In genomic region chr15:81399638-81400315, GRCm38 (mm10) we compare ENCODE assay signal across 8 mouse cellular contexts. TPM values are rescaled to one million over a fixed set of nuclear protein-coding genes. Genes with fewer than 3 reads are reported as not detected.
A peak's percentile ranks its signal among the peaks of the same experiment; 100 is the strongest.
DNase-seq lines count a peak whose midpoint lies in the region; ATAC-seq and TF ChIP-seq lines count a peak whose summit lies in the region.

Gene St13 (minus strand): TSS chr15:81400077.
Gene Xpnpep3 (plus strand): TSS chr15:81400138.

- peak; percentile 98 for DNase-seq in 416B (ENCODE audit: low read depth)
- peak; percentile 95 to 97 for DNase-seq in heart, adult 9 months (ENCODE audit: low spot score in 2 of 2)
- peak; percentile 94 to 97 for DNase-seq in monocyte, adult 2 months (ENCODE audit: low read depth in 1 of 2, low spot score in 2 of 2)
- DNase-seq in spleen, postnatal 36 days (ENCODE audit: low spot score in 2 of 2): peak; percentile 95 to 96

- peak within 1 kb of the TSS; percentile 85 for H3K27ac ChIP-seq in bone marrow, adult 2 months (ENCODE audit: control insufficient read depth, insufficient read depth, low read depth, low read length, poor library complexity)
- peak within 1 kb of the TSS; percentile 96 for H3K27ac ChIP-seq in embryonic facial prominence, embryonic 15.5 days (replicated peaks)
- H3K27ac ChIP-seq in kidney, embryonic 14.5 days (ENCODE audit: low read depth, low read length): peak within 1 kb of the TSS; percentile 92
- H3K27ac ChIP-seq in limb, embryonic 15.5 days: peak within 1 kb of the TSS; percentile 93

- no peaks in the 10 kb centered on the region for H3K9me3 ChIP-seq in embryonic facial prominence, embryonic 15.5 days (replicated peaks)
- H3K9me3 ChIP-seq in kidney, embryonic 14.5 days (ENCODE audit: control insufficient read depth, low read length): no peaks in the 10 kb centered on the region
- no peaks in the 10 kb centered on the region for H3K9me3 ChIP-seq in limb, embryonic 15.5 days

- peak within 1 kb of the TSS; percentile 82 for H3K4me3 ChIP-seq in bone marrow, adult 2 months (replicated peaks; ENCODE audit: control insufficient read depth, low read depth, low read length)
- peak within 1 kb of the TSS; percentile 95 for H3K4me3 ChIP-seq in embryonic facial prominence, embryonic 15.5 days (replicated peaks)
- peak within 1 kb of the TSS; percentile 73 for H3K4me3 ChIP-seq in kidney, embryonic 14.5 days (ENCODE audit: low read length)
- H3K4me3 ChIP-seq in limb, embryonic 15.5 days: peak within 1 kb of the TSS; percentile 68

- no peaks in the 10 kb centered on the region for H3K27me3 ChIP-seq in embryonic facial prominence, embryonic 15.5 days
- H3K27me3 ChIP-seq in kidney, embryonic 14.5 days (ENCODE audit: control insufficient read depth, insufficient read depth, low read length): no peaks in the 10 kb centered on the region
- no peaks in the 10 kb centered on the region for H3K27me3 ChIP-seq in limb, embryonic 15.5 days

- H3K9ac ChIP-seq in embryonic facial prominence, embryonic 15.5 days: peak within 1 kb of the TSS; percentile 97
- H3K9ac ChIP-seq in kidney, embryonic 14.5 days (ENCODE audit: low read depth, low read length): peak within 1 kb of the TSS; percentile 89
- peak within 1 kb of the TSS; percentile 66 for H3K9ac ChIP-seq in limb, embryonic 15.5 days

- H3K36me3 ChIP-seq in embryonic facial prominence, embryonic 15.5 days: no peaks in the 10 kb centered on the region
- H3K36me3 ChIP-seq in kidney, embryonic 14.5 days (ENCODE audit: control insufficient read depth, insufficient read depth, low read length): no peaks in the 10 kb centered on the region; the same call in 1 of the 2 replicates
- no peaks in the 10 kb centered on the region for H3K36me3 ChIP-seq in limb, embryonic 15.5 days

- H3K4me1 ChIP-seq in bone marrow, adult 2 months (ENCODE audit: control insufficient read depth, insufficient read depth, low read length): no peaks in the 10 kb centered on the region
- H3K4me1 ChIP-seq in embryonic facial prominence, embryonic 15.5 days: peaks cover 26% of the 10 kb centered on the region
- H3K4me1 ChIP-seq in kidney, embryonic 14.5 days (ENCODE audit: control insufficient read depth, insufficient read depth, low read length): peaks cover 14% of the 10 kb centered on the region
- peaks cover 23% of the 10 kb centered on the region for H3K4me1 ChIP-seq in limb, embryonic 15.5 days

- peak; percentile 69; the same call in 1 of the 2 replicates for TF ChIP-seq POLR2A in bone marrow, adult 2 months (IDR thresholded peaks at IDR 0.05; ENCODE audit: borderline replicate concordance, control insufficient read depth, low read depth, low read length)

- WGBS in bone marrow, adult 2 months: under 1% methylated on average over 50 of the region's 50 CpGs
- WGBS in embryonic facial prominence, embryonic 15.5 days: under 1% methylated on average over 50 of the region's 50 CpGs
- under 1% methylated on average over 49 of the region's 50 CpGs for WGBS in kidney, embryonic 14.5 days
- 0% methylated on average over 50 of the region's 50 CpGs for WGBS in limb, embryonic 15.5 days

- ATAC-seq in embryonic facial prominence, embryonic 15.5 days (ENCODE audit: insufficient number of reproducible peaks, low FRiP score, low TSS enrichment, low read depth): peak; percentile 99
- peak; percentile 99 for ATAC-seq in kidney, embryonic 14.5 days (ENCODE audit: low FRiP score, low TSS enrichment)
- peak; percentile 100 for ATAC-seq in limb, embryonic 15.5 days (ENCODE audit: insufficient number of reproducible peaks, low FRiP score, low TSS enrichment, low read depth)

- no peak for TF ChIP-seq CTCF in bone marrow, adult 2 months (IDR thresholded peaks at IDR 0.05; ENCODE audit: control insufficient read depth, insufficient read depth, low read length)

- peak within 1 kb of the TSS; percentile 75 for H3K4me2 ChIP-seq in embryonic facial prominence, embryonic 15.5 days (replicated peaks)
- H3K4me2 ChIP-seq in kidney, embryonic 14.5 days (replicated peaks; ENCODE audit: low read depth, low read length): peak within 1 kb of the TSS; percentile 73
- peak within 1 kb of the TSS; percentile 68 for H3K4me2 ChIP-seq in limb, embryonic 15.5 days

RNA-seq across cellular contexts. Expression of gene St13, which starts in this region (rescaled TPM):
- 60.5 and 119 TPM in 2 replicates for polyA plus RNA-seq in bone marrow, adult 2 months (2011; ENCODE audit: insufficient read depth, insufficient read length, low replicate concordance, missing spikeins)
- 145 and 153 TPM in 2 replicates for polyA plus RNA-seq in embryonic facial prominence, embryonic 15.5 days (2015; fragmentation: Nextera tagmentation; extraction: Ambion mirVana)
- 171 and 181 TPM in 2 replicates for polyA plus RNA-seq in kidney, embryonic 14.5 days (2014; fragmentation: Nextera tagmentation; extraction: Ambion mirVana)
- polyA plus RNA-seq in limb, embryonic 15.5 days (2015; fragmentation: Nextera tagmentation; extraction: Ambion mirVana): 148 and 151 TPM in 2 replicates

RNA-seq across cellular contexts. Expression of gene Xpnpep3, which starts in this region (rescaled TPM):
- 5.4 and 5.9 TPM in 2 replicates for polyA plus RNA-seq in bone marrow, adult 2 months (2011; ENCODE audit: insufficient read depth, insufficient read length, low replicate concordance, missing spikeins)
- polyA plus RNA-seq in embryonic facial prominence, embryonic 15.5 days (2015; fragmentation: Nextera tagmentation; extraction: Ambion mirVana): 11.4 and 12.9 TPM in 2 replicates
- polyA plus RNA-seq in kidney, embryonic 14.5 days (2014; fragmentation: Nextera tagmentation; extraction: Ambion mirVana): 5.5 and 10.0 TPM in 2 replicates
- polyA plus RNA-seq in limb, embryonic 15.5 days (2015; fragmentation: Nextera tagmentation; extraction: Ambion mirVana): 11.0 and 12.0 TPM in 2 replicates

Comparison
In these comparisons a context has a peak if more than half of its experiments do, and no peak if none do; other contexts are left out.
1. Peak in every context shown above with its lines: DNase-seq, ATAC-seq, H3K4me3 ChIP-seq and H3K27ac ChIP-seq.